9 mouse cellular contexts compared by ENCODE assay signal in the genomic region with DNA sequence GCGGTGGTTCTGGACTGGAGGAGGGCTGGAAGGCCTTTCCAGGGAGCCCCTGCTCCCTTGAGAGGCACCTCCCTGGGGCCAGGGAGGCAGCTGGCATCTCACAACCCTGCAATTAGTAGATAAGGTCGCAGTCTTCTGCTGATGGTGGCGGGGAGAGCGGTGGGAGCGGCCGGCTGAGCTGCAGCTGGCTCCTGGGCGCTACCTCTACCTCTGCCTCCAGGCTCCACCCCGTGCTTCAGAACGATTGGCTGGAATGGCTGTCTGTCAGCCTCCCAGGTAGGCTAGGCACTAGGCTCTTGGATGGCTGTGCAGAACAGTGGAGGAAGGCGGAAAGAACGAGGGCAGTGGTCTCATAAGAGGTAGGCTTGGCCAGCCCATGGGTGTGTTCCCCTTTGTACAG. TPM values are rescaled to one million over a fixed set of nuclear protein-coding genes. Genes with fewer than 3 reads are reported as not detected.
DNase-seq lines count a peak whose midpoint lies in the region; ATAC-seq and TF ChIP-seq lines count a peak whose summit lies in the region.
"Had no signal": no experiment of that assay in that cellular context is flagged by ENCODE, and none has a peak within 500 bp of the region (broad histone marks: within the 10 kb centered on the region; RNA-seq: fewer than 3 reads in every experiment).

No protein-coding gene starts in this region.

- H3K79me2 ChIP-seq in heart, adult 2 months (replicated peaks; ENCODE audit: control insufficient read depth, insufficient read depth, low read length) = no peaks in the 10 kb centered on the region

- no peak for ATAC-seq in heart, postnatal 0 days (ENCODE audit: insufficient read depth, low read depth)
- peak; percentile 37 to 70; a peak in 2 of 4 replicates for ATAC-seq in hematopoietic stem cell, adult 5-6 weeks (replicated peaks in 1 of 2; ENCODE audit: insufficient read depth in 1 of 2, low FRiP score in 2 of 2, low TSS enrichment in 1 of 2, low read depth in 1 of 2, poor library complexity in 2 of 2, severe bottlenecking in 2 of 2)
- peak; percentile 97 for ATAC-seq in liver, embryonic 14.5 days (ENCODE audit: insufficient read depth)
- ATAC-seq: Patski had no signal

- no peak for TF ChIP-seq CTCF in heart, postnatal 0 days (IDR thresholded peaks at IDR 0.05; ENCODE audit: low read depth)
- no peak for TF ChIP-seq CTCF in heart, adult 2 months (IDR thresholded peaks at IDR 0.05)
- TF ChIP-seq CTCF in liver, embryonic 14.5 days (IDR thresholded peaks at IDR 0.05; ENCODE audit: low read depth) = no peak
- TF ChIP-seq CTCF in small intestine, adult 2 months (IDR thresholded peaks at IDR 0.05; ENCODE audit: extremely low read depth, insufficient read length, insufficient replicate concordance, low read depth, low read length) = no peak

- 23% methylated on average over 11 of the region's 11 CpGs for WGBS in heart, postnatal 0 days
- WGBS in heart, adult 2 months = 51% methylated on average over 11 of the region's 11 CpGs
- 9% methylated on average over 11 of the region's 11 CpGs for WGBS in liver, embryonic 14.5 days (ENCODE audit: insufficient replicate concordance)
- 21% methylated on average over 11 of the region's 11 CpGs for WGBS in small intestine, adult 2 months

- H3K9me3 ChIP-seq in heart, postnatal 0 days (replicated peaks; ENCODE audit: control insufficient read depth, low read length) = no peaks in the 10 kb centered on the region
- H3K9me3 ChIP-seq in liver, embryonic 14.5 days (ENCODE audit: control insufficient read depth, low read length) = no peaks in the 10 kb centered on the region

- H3K4me1 ChIP-seq in heart, postnatal 0 days (ENCODE audit: control insufficient read depth, insufficient read depth) = peaks cover 31% of the 10 kb centered on the region
- H3K4me1 ChIP-seq in heart, adult 2 months (ENCODE audit: control insufficient read depth, insufficient read depth, low read length) = peaks cover 12% of the 10 kb centered on the region
- H3K4me1 ChIP-seq in liver, embryonic 14.5 days (replicated peaks; ENCODE audit: control insufficient read depth in 2 of 2, insufficient read depth in 2 of 2, low read length in 1 of 2) = peaks cover 54 to 57% of the 10 kb centered on the region in 2 experiments
- H3K4me1 ChIP-seq in small intestine, adult 2 months (ENCODE audit: control insufficient read depth, insufficient read depth, insufficient read length, low read length) = peaks cover 24% of the 10 kb centered on the region

- H3K36me3 ChIP-seq in heart, postnatal 0 days (replicated peaks; ENCODE audit: control insufficient read depth, insufficient read depth, low read length) = peaks cover 16% of the 10 kb centered on the region
- H3K36me3 ChIP-seq in heart, adult 2 months (ENCODE audit: control insufficient read depth, insufficient read depth, low read length) = no peaks in the 10 kb centered on the region; the same call in 1 of the 2 replicates
- no peaks in the 10 kb centered on the region for H3K36me3 ChIP-seq in liver, embryonic 14.5 days (replicated peaks; ENCODE audit: control insufficient read depth, insufficient read depth, low read depth)
- no peaks in the 10 kb centered on the region; the same call in 1 of the 2 replicates for H3K36me3 ChIP-seq in small intestine, adult 2 months (ENCODE audit: control insufficient read depth, insufficient read depth, low read length)

- H3K9ac ChIP-seq in heart, postnatal 0 days (replicated peaks; ENCODE audit: low read depth, low read length) = no peak overlapping the region
- H3K9ac ChIP-seq in heart, adult 2 months (ENCODE audit: low read depth, low read length) = no peak overlapping the region
- peak overlapping the region; percentile 88 for H3K9ac ChIP-seq in liver, embryonic 14.5 days (replicated peaks)

- H3K4me3 ChIP-seq in heart, postnatal 0 days (ENCODE audit: low read depth, low read length) = no peak overlapping the region
- no peak overlapping the region for H3K4me3 ChIP-seq in heart, adult 2 months
- H3K4me3 ChIP-seq in liver, embryonic 14.5 days (ENCODE audit: insufficient read depth in 1 of 2, low read depth in 2 of 2, low read length in 2 of 2) = peak overlapping the region; percentile 42 to 53
- H3K4me3 ChIP-seq in small intestine, adult 2 months (ENCODE audit: low read depth, low read length) = peak overlapping the region; percentile 50

- no peak for DNase-seq in heart, postnatal 0 days (ENCODE audit: low spot score)
- no peak for DNase-seq in heart, adult 2 months
- peak; percentile 90 to 93 (median 91) for DNase-seq in liver, embryonic 14.5 days (ENCODE audit: low read depth in 3 of 3, low spot score in 3 of 3)
- DNase-seq in cerebellum, adult 9-11 months = no peak
- no peak for DNase-seq in left cerebral cortex, postnatal 4 days
- no peak for DNase-seq in left cerebral cortex, postnatal 14 days (ENCODE audit: low spot score in 2 of 2)

- no peak for TF ChIP-seq EP300 in heart, postnatal 0 days (IDR thresholded peaks at IDR 0.05; ENCODE audit: low read depth)
- TF ChIP-seq EP300 in heart, adult 2 months (IDR thresholded peaks at IDR 0.05; ENCODE audit: insufficient read depth, low read depth, low read length) = no peak
- peak; percentile 88 for TF ChIP-seq EP300 in liver, embryonic 14.5 days (IDR thresholded peaks at IDR 0.05; ENCODE audit: low read depth)

- intact Hi-C loops in heart, adult 2 months (cut with DNase I) = no loop called here
- intact Hi-C loops in left cerebral cortex, postnatal 4 days (cut with DNase I) = no loop called here
- intact Hi-C loops in left cerebral cortex, postnatal 14 days (cut with DNase I) = no loop called here

- peak overlapping the region; percentile 38 for H3K4me2 ChIP-seq in heart, postnatal 0 days (ENCODE audit: low read depth, low read length)
- peak overlapping the region; percentile 98 for H3K4me2 ChIP-seq in liver, embryonic 14.5 days (ENCODE audit: low read depth)

- no peak for TF ChIP-seq POLR2A in heart, adult 2 months (IDR thresholded peaks at IDR 0.05; ENCODE audit: insufficient read depth, low read depth, low read length)
- TF ChIP-seq POLR2A in small intestine, adult 2 months (IDR thresholded peaks at IDR 0.05; ENCODE audit: low read depth, low read length) = no peak

- no peaks in the 10 kb centered on the region for H3K27me3 ChIP-seq in heart, postnatal 0 days (ENCODE audit: control insufficient read depth, insufficient read depth, low read length)
- H3K27me3 ChIP-seq in heart, adult 2 months (ENCODE audit: control insufficient read depth, insufficient read depth, low read length) = no peaks in the 10 kb centered on the region
- H3K27me3 ChIP-seq in liver, embryonic 14.5 days (ENCODE audit: control insufficient read depth, insufficient read depth, low read length) = no peaks in the 10 kb centered on the region
- H3K27me3 ChIP-seq in small intestine, adult 2 months (ENCODE audit: control insufficient read depth, insufficient read depth, low read length) = no peaks in the 10 kb centered on the region
- H3K27me3 ChIP-seq: Patski had no signal

- H3K27ac ChIP-seq in heart, postnatal 0 days (ENCODE audit: low read depth) = no peak overlapping the region
- no peak overlapping the region for H3K27ac ChIP-seq in heart, adult 2 months
- peak overlapping the region; percentile 100 for H3K27ac ChIP-seq in liver, embryonic 14.5 days
- no peak overlapping the region for H3K27ac ChIP-seq in small intestine, adult 2 months (ENCODE audit: insufficient read depth, low read depth, low read length)

RNA-seq across cellular contexts. Expression of a gene that starts 18.6 kb away (rescaled TPM):
- 12.4 and 24.7 TPM in 2 replicates for total RNA-seq in heart, postnatal 0 days (2014; rRNA removed; ENCODE audit: low replicate concordance)
- 10.1 and 10.6 TPM in 2 replicates for polyA plus RNA-seq in heart, postnatal 0 days (2015; fragmentation: Nextera tagmentation; extraction: Ambion mirVana)
- 1 to 10 TPM; 5.0 to 5.7 TPM for total RNA-seq in heart, adult 2 months (2021)
- 5.2 and 6.4 TPM in 2 replicates for polyA plus RNA-seq in heart, adult 2 months (2012; rRNA removed)
- 3.4 and 4.9 TPM in 2 replicates for total RNA-seq in hematopoietic stem cell, adult 5-6 weeks (2017)
- 2.2 and 2.6 TPM in 2 replicates for polyA plus RNA-seq in liver, embryonic 14.5 days (2012; rRNA removed)
- polyA plus RNA-seq in liver, embryonic 14.5 days (2014; fragmentation: Nextera tagmentation; extraction: Ambion mirVana) = 2.7 and 2.8 TPM in 2 replicates
- polyA plus RNA-seq in small intestine, adult 2 months (2012; rRNA removed) = 8.1 TPM in 2 replicates
- 1 to 10 TPM; 4.9 to 5.5 TPM for total RNA-seq in left cerebral cortex, postnatal 4 days (2021)
- total RNA-seq in left cerebral cortex, postnatal 14 days (2021) = 1 to 10 TPM; 2.0 to 2.4 TPM

RNA-seq across cellular contexts. Expression of a gene that starts 23.1 kb away (rescaled TPM):
- 43.4 and 59.1 TPM in 2 replicates for total RNA-seq in heart, postnatal 0 days (2014; rRNA removed; ENCODE audit: low replicate concordance)
- polyA plus RNA-seq in heart, postnatal 0 days (2015; fragmentation: Nextera tagmentation; extraction: Ambion mirVana) = 27.7 and 28.7 TPM in 2 replicates
- 10 to 100 TPM; 13.7 to 14.8 TPM for total RNA-seq in heart, adult 2 months (2021)
- polyA plus RNA-seq in heart, adult 2 months (2012; rRNA removed) = 23.0 and 36.2 TPM in 2 replicates
- total RNA-seq in hematopoietic stem cell, adult 5-6 weeks (2017) = 0.13 and 0.30 TPM in 2 replicates
- polyA plus RNA-seq in liver, embryonic 14.5 days (2012; rRNA removed) = 10.3 and 11.1 TPM in 2 replicates
- polyA plus RNA-seq in liver, embryonic 14.5 days (2014; fragmentation: Nextera tagmentation; extraction: Ambion mirVana) = 7.2 and 9.6 TPM in 2 replicates
- 58.8 and 156 TPM in 2 replicates for polyA plus RNA-seq in small intestine, adult 2 months (2012; rRNA removed)
- 100 to 1,000 TPM; 181 to 191 TPM for total RNA-seq in left cerebral cortex, postnatal 4 days (2021)
- 10 to 100 TPM; 42.3 to 44.1 TPM for total RNA-seq in left cerebral cortex, postnatal 14 days (2021)

RNA-seq across cellular contexts. Expression of a gene that starts 24.2 kb away (rescaled TPM):
- total RNA-seq in heart, postnatal 0 days (2014; rRNA removed; ENCODE audit: low replicate concordance) = 0.12 TPM in 1 of 2 replicates, not detected in the other
- polyA plus RNA-seq in heart, postnatal 0 days (2015; fragmentation: Nextera tagmentation; extraction: Ambion mirVana) = 0.08 and 0.15 TPM in 2 replicates
- under 1 TPM; 0.08 to 0.27 TPM for total RNA-seq in heart, adult 2 months (2021)
- polyA plus RNA-seq in heart, adult 2 months (2012; rRNA removed) = 0.62 and 0.97 TPM in 2 replicates
- 0.25 TPM in 1 of 2 replicates, not detected in the other for total RNA-seq in hematopoietic stem cell, adult 5-6 weeks (2017)
- 0.45 and 0.54 TPM in 2 replicates for polyA plus RNA-seq in liver, embryonic 14.5 days (2012; rRNA removed)
- polyA plus RNA-seq in liver, embryonic 14.5 days (2014; fragmentation: Nextera tagmentation; extraction: Ambion mirVana) = 0.14 and 0.67 TPM in 2 replicates
- 10.2 and 15.4 TPM in 2 replicates for polyA plus RNA-seq in small intestine, adult 2 months (2012; rRNA removed)
- total RNA-seq in left cerebral cortex, postnatal 4 days (2021) = under 1 TPM in 1 of 2 experiments, not detected in 1; 0.74 TPM
- not detected for total RNA-seq in left cerebral cortex, postnatal 14 days (2021)
- polyA plus RNA-seq: Patski had no signal

RNA-seq across cellular contexts. Expression of a gene that starts 42.0 kb away (rescaled TPM):
- 96.3 and 112 TPM in 2 replicates for total RNA-seq in heart, postnatal 0 days (2014; rRNA removed; ENCODE audit: low replicate concordance)
- polyA plus RNA-seq in heart, postnatal 0 days (2015; fragmentation: Nextera tagmentation; extraction: Ambion mirVana) = 117 and 121 TPM in 2 replicates
- total RNA-seq in heart, adult 2 months (2021) = 10 to 100 TPM; 55.9 to 69.5 TPM
- polyA plus RNA-seq in heart, adult 2 months (2012; rRNA removed) = 142 and 198 TPM in 2 replicates
- 54.9 and 64.7 TPM in 2 replicates for total RNA-seq in hematopoietic stem cell, adult 5-6 weeks (2017)
- polyA plus RNA-seq in liver, embryonic 14.5 days (2012; rRNA removed) = 51.6 and 54.4 TPM in 2 replicates
- polyA plus RNA-seq in liver, embryonic 14.5 days (2014; fragmentation: Nextera tagmentation; extraction: Ambion mirVana) = 73.5 and 82.2 TPM in 2 replicates
- polyA plus RNA-seq in small intestine, adult 2 months (2012; rRNA removed) = 32.3 and 57.1 TPM in 2 replicates
- total RNA-seq in left cerebral cortex, postnatal 4 days (2021) = 10 to 100 TPM; 53.6 to 63.3 TPM
- total RNA-seq in left cerebral cortex, postnatal 14 days (2021) = 10 to 100 TPM; 52.0 to 60.5 TPM

Comparison
In these comparisons a context has a peak if more than half of its experiments do, and no peak if none do; other contexts are left out.
1. DNase-seq: peak in liver, embryonic 14.5 days (3 of 3); none in heart, postnatal 0 days (single experiment), heart, adult 2 months (0 of 2), cerebellum, adult 9-11 months (single experiment), left cerebral cortex, postnatal 4 days (single experiment) and left cerebral cortex, postnatal 14 days (0 of 2).
2. H3K4me3 ChIP-seq: peak in liver, embryonic 14.5 days (2 of 2) and small intestine, adult 2 months (single experiment); none in heart, postnatal 0 days (single experiment) and heart, adult 2 months (single experiment).
3. RNA of a gene that starts 23.1 kb away (total RNA-seq): 181 to 191 TPM in left cerebral cortex, postnatal 4 days, 42.3 to 44.1 TPM in left cerebral cortex, postnatal 14 days, 43.4 to 59.1 TPM in heart, postnatal 0 days and 13.7 to 14.8 TPM in heart, adult 2 months; 0.13 to 0.30 TPM in hematopoietic stem cell, adult 5-6 weeks; every median in the first group is over 10 times any median in the second.